Mouse (Mus musculus) lung, postnatal 0 days (tissue): ENCODE data around the gene Pm20d1.

Experiments
- CTCF ChIP-seq: IDR thresholded peaks from 2 replicates; pipeline ENCODE4 v1.5.1; 2016; ENCODE audit warnings: antibody characterized with exemption, mild to moderate bottlenecking
- EP300 ChIP-seq: IDR thresholded peaks from 2 replicates; pipeline ENCODE4 v1.6.1; 2016; ENCODE audit warnings: antibody characterized with exemption, mild to moderate bottlenecking, control low read depth

- TF ChIP-seq CTCF = no peak
- no peak for TF ChIP-seq EP300
Measured at GRCm38 (mm10) chr1:131808986-131809385, 11.8 kb downstream of the Pm20d1 start.
